Mouse (Mus musculus): Measurements from ENCODE around the gene Myo6.

Myo6 gene

GRCm38 (mm10) chr9:80226579-80227325 is 61.9 kb downstream of the Myo6 start:
- DNase-seq (ENCODE audit: extremely low spot score, low read depth, low spot score) = no peak

- no peak for DNase-seq (ENCODE audit: extremely low spot score, low read depth, low spot score)
Measured at GRCm38 (mm10) chr9:80233831-80234455, 69.1 kb downstream of the Myo6 start.

GRCm38 (mm10) chr9:80237184-80237799 is 72.5 kb downstream of the Myo6 start:
- DNase-seq (ENCODE audit: extremely low spot score, low read depth, low spot score) = no peak

- no peak for DNase-seq (ENCODE audit: extremely low spot score, low read depth, low spot score)
Measured at GRCm38 (mm10) chr9:80241719-80242118, 76.9 kb downstream of the Myo6 start.

- no peak for DNase-seq (ENCODE audit: extremely low spot score, low read depth, low spot score)
Measured at GRCm38 (mm10) chr9:80252146-80252545, 87.3 kb downstream of the Myo6 start.

GRCm38 (mm10) chr9:80253241-80253640 is 88.4 kb downstream of the Myo6 start:
- no peak for DNase-seq (ENCODE audit: extremely low spot score, low read depth, low spot score)

- no peak for DNase-seq (ENCODE audit: extremely low spot score, low read depth, low spot score)
Measured at GRCm38 (mm10) chr9:80256561-80256960, 91.7 kb downstream of the Myo6 start.

GRCm38 (mm10) chr9:80258396-80258795 is 93.6 kb downstream of the Myo6 start:
- no peak for DNase-seq (ENCODE audit: extremely low spot score, low read depth, low spot score)

- DNase-seq (ENCODE audit: extremely low spot score, low read depth, low spot score) = no peak
Measured at GRCm38 (mm10) chr9:80260905-80261304, 96.1 kb downstream of the Myo6 start.

GRCm38 (mm10) chr9:80262367-80263026 is 97.7 kb downstream of the Myo6 start:
- DNase-seq (ENCODE audit: extremely low spot score, low read depth, low spot score) = peak; percentile 41

GRCm38 (mm10) chr9:80266086-80266485 is 101.3 kb downstream of the Myo6 start:
- DNase-seq (ENCODE audit: extremely low spot score, low read depth, low spot score) = no peak

GRCm38 (mm10) chr9:80266507-80266906 is 101.7 kb downstream of the Myo6 start:
- no peak for DNase-seq (ENCODE audit: extremely low spot score, low read depth, low spot score)

GRCm38 (mm10) chr9:80269596-80269995 is 104.8 kb downstream of the Myo6 start:
- no peak for DNase-seq (ENCODE audit: extremely low spot score, low read depth, low spot score)

GRCm38 (mm10) chr9:80272951-80273350 is 108.1 kb downstream of the Myo6 start:
- DNase-seq (ENCODE audit: extremely low spot score, low read depth, low spot score) = no peak

GRCm38 (mm10) chr9:80275053-80275771 is 110.4 kb downstream of the Myo6 start:
- DNase-seq (ENCODE audit: extremely low spot score, low read depth, low spot score) = no peak

GRCm38 (mm10) chr9:80275772-80276134 is 110.9 kb downstream of the Myo6 start:
- DNase-seq (ENCODE audit: extremely low spot score, low read depth, low spot score) = no peak

- DNase-seq (ENCODE audit: extremely low spot score, low read depth, low spot score) = no peak
Measured at GRCm38 (mm10) chr9:80277157-80277556, 112.3 kb downstream of the Myo6 start.

- no peak for DNase-seq (ENCODE audit: extremely low spot score, low read depth, low spot score)
Measured at GRCm38 (mm10) chr9:80277770-80278169, 112.9 kb downstream of the Myo6 start.

GRCm38 (mm10) chr9:80280724-80281123 is 115.9 kb downstream of the Myo6 start:
- DNase-seq (ENCODE audit: extremely low spot score, low read depth, low spot score) = no peak

GRCm38 (mm10) chr9:80282426-80282825 is 117.6 kb downstream of the Myo6 start:
- DNase-seq (ENCODE audit: extremely low spot score, low read depth, low spot score) = no peak

- no peak for DNase-seq (ENCODE audit: extremely low spot score, low read depth, low spot score)
Measured at GRCm38 (mm10) chr9:80284539-80285174, 119.8 kb downstream of the Myo6 start.
